Mouse (Mus musculus) E14TG2a.4 (cell line): ENCODE measurements around the gene 0610040J01Rik.

Experiments used
- H3K27me3 ChIP-seq: 2 replicates; pipeline ENCODE4 v1.6.1; 2014; ENCODE audit warnings: low read length, control low read depth; ENCODE audit not compliant: insufficient read depth
- H3K36me3 ChIP-seq: 2 replicates; pipeline ENCODE4 v1.6.1; 2014; ENCODE audit warnings: low read length, control low read depth; ENCODE audit not compliant: insufficient read depth
- H3K4me1 ChIP-seq: replicated peaks from 2 replicates; pipeline ENCODE4 v1.6.1; 2014; ENCODE audit warnings: low read depth, low read length, control low read depth
- H3K4me3 ChIP-seq: replicated peaks from 2 replicates; pipeline ENCODE4 v1.5.1; 2014; ENCODE audit warnings: mild to moderate bottlenecking, low read length
- H3K9me3 ChIP-seq: 2 replicates; pipeline ENCODE4 v1.6.1; 2014; ENCODE audit warnings: low read length, control low read depth
- CTCF ChIP-seq: conservative IDR thresholded peaks from 2 replicates; pipeline ENCODE4 v1.5.1; 2014; ENCODE audit warnings: low read length
- NANOG ChIP-seq: IDR thresholded peaks from 2 replicates; pipeline ENCODE4 v1.6.1; 2014; ENCODE audit warnings: borderline replicate concordance, low read length, mixed read lengths
- POU5F1 ChIP-seq: IDR thresholded peaks from 2 replicates; pipeline ENCODE4 v1.6.1; 2014; ENCODE audit warnings: low read length, borderline replicate concordance

0610040J01Rik gene

GRCm38 (mm10) chr5:63825881-63826280 is 13.7 kb downstream of the 0610040J01Rik start:
- Histone ChIP-seq H3K4me3 (no peak overlapping the region), H3K9me3 (peaks cover 10% of the 10 kb centered on the region), H3K27me3 (no peaks in the 10 kb centered on the region), H3K4me1 (no peaks in the 10 kb centered on the region), H3K36me3 (no peaks in the 10 kb centered on the region)
- TF ChIP-seq POU5F1 (no peak), CTCF (no peak), NANOG (no peak)

- no peak overlapping the region for H3K4me3 ChIP-seq
Observed at GRCm38 (mm10) chr5:63827006-63827405, 14.8 kb downstream of the 0610040J01Rik start.

GRCm38 (mm10) chr5:63827415-63828053 is 15.4 kb downstream of the 0610040J01Rik start:
- Histone ChIP-seq H3K4me1 (no peaks in the 10 kb centered on the region), H3K9me3 (peaks cover 12% of the 10 kb centered on the region), H3K27me3 (no peaks in the 10 kb centered on the region), H3K36me3 (no peaks in the 10 kb centered on the region), H3K4me3 (no peak overlapping the region)
- TF ChIP-seq POU5F1 = no peak
- TF ChIP-seq CTCF = no peak
- no peak for TF ChIP-seq NANOG

More at GRCm38 (mm10) chr5:63827006-63827405, 14.8 kb downstream of the 0610040J01Rik start:
- peaks cover 12% of the 10 kb centered on the region for H3K9me3 ChIP-seq
- no peaks in the 10 kb centered on the region for H3K27me3 ChIP-seq
- TF ChIP-seq CTCF (no peak), NANOG (no peak), POU5F1 (no peak)
- no peaks in the 10 kb centered on the region for H3K4me1 ChIP-seq
- H3K36me3 ChIP-seq = no peaks in the 10 kb centered on the region

- no peaks in the 10 kb centered on the region for H3K27me3 ChIP-seq
- H3K4me3 ChIP-seq = no peak overlapping the region
- H3K36me3 ChIP-seq = no peaks in the 10 kb centered on the region
- peaks cover 12% of the 10 kb centered on the region for H3K9me3 ChIP-seq
- no peaks in the 10 kb centered on the region for H3K4me1 ChIP-seq
- no peak for TF ChIP-seq CTCF
- TF ChIP-seq NANOG = no peak
- TF ChIP-seq POU5F1 = no peak
Observed at GRCm38 (mm10) chr5:63828380-63829185, 16.4 kb downstream of the 0610040J01Rik start.

- Histone ChIP-seq H3K36me3 (no peaks in the 10 kb centered on the region), H3K4me1 (no peaks in the 10 kb centered on the region), H3K4me3 (no peak overlapping the region), H3K27me3 (no peaks in the 10 kb centered on the region), H3K9me3 (peaks cover 12% of the 10 kb centered on the region)
- TF ChIP-seq POU5F1 (no peak), NANOG (no peak), CTCF (no peak)
Observed at GRCm38 (mm10) chr5:63831054-63831453, 18.9 kb downstream of the 0610040J01Rik start.

GRCm38 (mm10) chr5:63833955-63834354 is 21.8 kb downstream of the 0610040J01Rik start:
- no peak for TF ChIP-seq POU5F1
- TF ChIP-seq NANOG = no peak
- TF ChIP-seq CTCF = no peak

GRCm38 (mm10) chr5:63834435-63834834 is 22.3 kb downstream of the 0610040J01Rik start:
- peaks cover 19% of the 10 kb centered on the region for H3K9me3 ChIP-seq
- H3K36me3 ChIP-seq = no peaks in the 10 kb centered on the region
- no peaks in the 10 kb centered on the region for H3K27me3 ChIP-seq
- H3K4me1 ChIP-seq = no peaks in the 10 kb centered on the region
- no peak overlapping the region for H3K4me3 ChIP-seq
- TF ChIP-seq POU5F1 (no peak), NANOG (no peak), CTCF (no peak)

More at GRCm38 (mm10) chr5:63833955-63834354, 21.8 kb downstream of the 0610040J01Rik start:
- H3K36me3 ChIP-seq = no peaks in the 10 kb centered on the region
- no peak overlapping the region for H3K4me3 ChIP-seq
- no peaks in the 10 kb centered on the region for H3K4me1 ChIP-seq
- peaks cover 19% of the 10 kb centered on the region for H3K9me3 ChIP-seq
- no peaks in the 10 kb centered on the region for H3K27me3 ChIP-seq

- Histone ChIP-seq H3K27me3 (no peaks in the 10 kb centered on the region), H3K9me3 (peaks cover 7% of the 10 kb centered on the region; the same call in 1 of the 2 replicates), H3K4me1 (no peaks in the 10 kb centered on the region), H3K4me3 (no peak overlapping the region), H3K36me3 (no peaks in the 10 kb centered on the region)
- TF ChIP-seq CTCF = no peak
- no peak for TF ChIP-seq NANOG
- TF ChIP-seq POU5F1 = no peak
Observed at GRCm38 (mm10) chr5:63837115-63837514, 25.0 kb downstream of the 0610040J01Rik start.
